Mouse (Mus musculus) liver, postnatal 0 days (tissue): ENCODE data around the gene Nup133.

ENCODE experiments used
- CTCF ChIP-seq: sonication (generic); IDR thresholded peaks from 2 replicates; pipeline ENCODE4 v1.5.1; 2016; ENCODE audit warnings: antibody characterized with exemption, low read depth
- EP300 ChIP-seq: IDR thresholded peaks from 2 replicates; pipeline ENCODE4 v1.6.1; 2016; ENCODE audit warnings: antibody characterized with exemption, low read depth, mild to moderate bottlenecking

- TF ChIP-seq CTCF (no peak), EP300 (no peak)
Observed at GRCm38 (mm10) chr8:123993997-123994396, 44.9 kb upstream of the Nup133 start.
